Mouse (Mus musculus): ENCODE results near the gene Sh2d2a. TPM values are rescaled to one million over a fixed set of nuclear protein-coding genes. Genes with fewer than 3 reads are reported as not detected.

Sh2d2a gene
- total and polyA plus RNA-seq, 3 experiments: 0.16 TPM; not detected in 2

DNA sequence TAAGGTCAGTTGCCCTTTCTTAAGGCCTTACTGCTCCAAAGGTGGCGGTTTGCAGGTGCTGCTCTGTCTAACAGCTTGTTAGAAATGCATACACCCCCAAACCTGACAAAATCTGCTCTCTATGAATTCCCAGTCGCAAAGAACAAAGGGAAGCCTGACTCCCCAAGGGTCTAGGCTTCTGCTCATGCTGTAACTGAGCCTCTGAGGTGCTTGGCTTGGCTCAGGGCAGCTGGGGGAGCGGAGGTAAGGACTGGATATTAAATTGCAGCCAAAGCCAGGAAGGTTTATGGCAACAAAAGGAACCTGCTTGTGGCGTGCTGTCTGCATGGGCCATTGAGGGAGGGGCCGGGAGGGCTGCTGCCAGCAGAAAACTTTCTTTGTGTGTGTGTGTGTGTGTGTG is 57.3 kb downstream of the Sh2d2a start:
- ATAC-seq (ENCODE audit: extremely low read depth, insufficient number of reproducible peaks, low FRiP score, poor library complexity, severe bottlenecking): no peak
- no peak for DNase-seq (ENCODE audit: low spot score)
- TF ChIP-seq GATA2 (IDR thresholded peaks at IDR 0.05; ENCODE audit: borderline replicate concordance, low read depth, low read length) (no peak), POLR2AphosphoS5 (IDR thresholded peaks at IDR 0.05; ENCODE audit: insufficient replicate concordance, low read depth, low read length) (no peak), CTCF (IDR thresholded peaks at IDR 0.05; ENCODE audit: low read depth, low read length) (no peak), GATA1 (IDR thresholded peaks at IDR 0.05; ENCODE audit: borderline replicate concordance, low read length) (no peak), TAL1 (conservative IDR thresholded peaks at IDR 0.05; ENCODE audit: low read depth, low read length) (no peak)
- Histone ChIP-seq H3K27me3 (ENCODE audit: insufficient read depth, low read length) (no peaks in the 10 kb centered on the region), H3K4me3 (ENCODE audit: low read depth, low read length) (no peak overlapping the region; the same call in 1 of the 2 replicates), H3K9me3 (replicated peaks) (no peaks in the 10 kb centered on the region), H3K4me1 (ENCODE audit: insufficient read depth, low read depth, low read length) (peaks cover 58% of the 10 kb centered on the region), H3K36me3 (replicated peaks) (peaks cover 18% of the 10 kb centered on the region)

Other genes with a start within 250 kb of the Sh2d2a start
- 11.4 and 14.4 TPM in 2 replicates for gene Arhgef11, start 229.2 kb upstream of the Sh2d2a start, total RNA-seq (2014; fragmentation: Nextera tagmentation)
- 9.4 and 14.5 TPM in 2 replicates for gene Arhgef11, start 229.2 kb upstream of the Sh2d2a start, total RNA-seq (2017)
- 3.2 and 5.1 TPM in 2 replicates for gene Arhgef11, start 229.2 kb upstream of the Sh2d2a start, polyA plus RNA-seq (2012)
- gene Lrrc71, start 98.1 kb upstream of the Sh2d2a start, total RNA-seq (2014; fragmentation: Nextera tagmentation): not detected in 2 replicates
- gene Lrrc71, start 98.1 kb upstream of the Sh2d2a start, total RNA-seq (2017): 0.23 and 0.33 TPM in 2 replicates
- not detected in 2 replicates for gene Lrrc71, start 98.1 kb upstream of the Sh2d2a start, polyA plus RNA-seq (2012)
- gene Ntrk1, start 51.6 kb upstream of the Sh2d2a start, total RNA-seq (2014; fragmentation: Nextera tagmentation): not detected in 2 replicates
- gene Ntrk1, start 51.6 kb upstream of the Sh2d2a start, total RNA-seq (2017): not detected in 2 replicates
- not detected in 2 replicates for gene Ntrk1, start 51.6 kb upstream of the Sh2d2a start, polyA plus RNA-seq (2012)
- not detected in 2 replicates for gene Insrr, start 49.8 kb upstream of the Sh2d2a start, total RNA-seq (2014; fragmentation: Nextera tagmentation)
- 0.05 and 0.06 TPM in 2 replicates for gene Insrr, start 49.8 kb upstream of the Sh2d2a start, total RNA-seq (2017)
- not detected in 2 replicates for gene Insrr, start 49.8 kb upstream of the Sh2d2a start, polyA plus RNA-seq (2012)
- not detected in 2 replicates for gene Pear1, start 22.4 kb upstream of the Sh2d2a start, total RNA-seq (2014; fragmentation: Nextera tagmentation)
- gene Pear1, start 22.4 kb upstream of the Sh2d2a start, total RNA-seq (2017): under 0.01 and 0.05 TPM in 2 replicates
- not detected in 2 replicates for gene Pear1, start 22.4 kb upstream of the Sh2d2a start, polyA plus RNA-seq (2012)
- gene Prcc, start 38.9 kb downstream of the Sh2d2a start, total RNA-seq (2014; fragmentation: Nextera tagmentation): 41.3 and 44.7 TPM in 2 replicates
- gene Prcc, start 38.9 kb downstream of the Sh2d2a start, total RNA-seq (2017): 28.5 and 32.3 TPM in 2 replicates
- gene Prcc, start 38.9 kb downstream of the Sh2d2a start, polyA plus RNA-seq (2012): 75.9 and 99.7 TPM in 2 replicates
- gene Hdgf, start 59.6 kb downstream of the Sh2d2a start, total RNA-seq (2014; fragmentation: Nextera tagmentation): 722 and 799 TPM in 2 replicates
- gene Hdgf, start 59.6 kb downstream of the Sh2d2a start, total RNA-seq (2017): 506 and 578 TPM in 2 replicates
- 1,810 and 2,017 TPM in 2 replicates for gene Hdgf, start 59.6 kb downstream of the Sh2d2a start, polyA plus RNA-seq (2012)
- gene Mrpl24, start 72.8 kb downstream of the Sh2d2a start, total RNA-seq (2014; fragmentation: Nextera tagmentation): 289 and 317 TPM in 2 replicates
- 183 and 204 TPM in 2 replicates for gene Mrpl24, start 72.8 kb downstream of the Sh2d2a start, total RNA-seq (2017)
- gene Mrpl24, start 72.8 kb downstream of the Sh2d2a start, polyA plus RNA-seq (2012): 21.2 and 24.9 TPM in 2 replicates
- 67.3 and 70.8 TPM in 2 replicates for gene Isg20l2, start 83.6 kb downstream of the Sh2d2a start, total RNA-seq (2014; fragmentation: Nextera tagmentation)
- gene Isg20l2, start 83.6 kb downstream of the Sh2d2a start, total RNA-seq (2017): 54.1 and 54.9 TPM in 2 replicates
- gene Isg20l2, start 83.6 kb downstream of the Sh2d2a start, polyA plus RNA-seq (2012): 15.8 and 18.3 TPM in 2 replicates
- gene Rrnad1, start 84.0 kb downstream of the Sh2d2a start, total RNA-seq (2014; fragmentation: Nextera tagmentation): 14.9 and 20.4 TPM in 2 replicates
- 19.2 and 24.8 TPM in 2 replicates for gene Rrnad1, start 84.0 kb downstream of the Sh2d2a start, total RNA-seq (2017)
- 28.7 and 38.2 TPM in 2 replicates for gene Rrnad1, start 84.0 kb downstream of the Sh2d2a start, polyA plus RNA-seq (2012)
- not detected in 2 replicates for gene Crabp2, start 101.9 kb downstream of the Sh2d2a start, total RNA-seq (2014; fragmentation: Nextera tagmentation)
- gene Crabp2, start 101.9 kb downstream of the Sh2d2a start, total RNA-seq (2017): 0.38 TPM in 1 of 2 replicates, not detected in the other
- not detected in 2 replicates for gene Crabp2, start 101.9 kb downstream of the Sh2d2a start, polyA plus RNA-seq (2012)
- not detected in 2 replicates for gene Nes, start 124.3 kb downstream of the Sh2d2a start, total RNA-seq (2014; fragmentation: Nextera tagmentation)
- 0.12 and 0.22 TPM in 2 replicates for gene Nes, start 124.3 kb downstream of the Sh2d2a start, total RNA-seq (2017)
- 0.02 TPM in 2 replicates for gene Nes, start 124.3 kb downstream of the Sh2d2a start, polyA plus RNA-seq (2012)
- gene Bcan, start 153.5 kb downstream of the Sh2d2a start, total RNA-seq (2014; fragmentation: Nextera tagmentation): not detected in 2 replicates
- 0.06 TPM in 1 of 2 replicates, not detected in the other for gene Bcan, start 153.5 kb downstream of the Sh2d2a start, total RNA-seq (2017)
- not detected in 2 replicates for gene Bcan, start 153.5 kb downstream of the Sh2d2a start, polyA plus RNA-seq (2012)
- gene Hapln2, start 180.8 kb downstream of the Sh2d2a start, total RNA-seq (2014; fragmentation: Nextera tagmentation): not detected in 2 replicates
- gene Hapln2, start 180.8 kb downstream of the Sh2d2a start, total RNA-seq (2017): not detected in 2 replicates
- gene Hapln2, start 180.8 kb downstream of the Sh2d2a start, polyA plus RNA-seq (2012): not detected in 2 replicates
- gene Gpatch4, start 196.4 kb downstream of the Sh2d2a start, total RNA-seq (2014; fragmentation: Nextera tagmentation): 22.5 and 27.8 TPM in 2 replicates
- gene Gpatch4, start 196.4 kb downstream of the Sh2d2a start, total RNA-seq (2017): 15.0 and 16.6 TPM in 2 replicates
- gene Gpatch4, start 196.4 kb downstream of the Sh2d2a start, polyA plus RNA-seq (2012): 31.3 and 48.1 TPM in 2 replicates
- gene Naxe, start 211.7 kb downstream of the Sh2d2a start, total RNA-seq (2014; fragmentation: Nextera tagmentation): 41.1 and 42.1 TPM in 2 replicates
- gene Naxe, start 211.7 kb downstream of the Sh2d2a start, total RNA-seq (2017): 40.1 and 42.4 TPM in 2 replicates
- 44.1 and 52.8 TPM in 2 replicates for gene Naxe, start 211.7 kb downstream of the Sh2d2a start, polyA plus RNA-seq (2012)
- not detected in 2 replicates for gene Ttc24, start 231.5 kb downstream of the Sh2d2a start, total RNA-seq (2014; fragmentation: Nextera tagmentation)
- gene Ttc24, start 231.5 kb downstream of the Sh2d2a start, total RNA-seq (2017): 0.05 TPM in 1 of 2 replicates, not detected in the other
- gene Ttc24, start 231.5 kb downstream of the Sh2d2a start, polyA plus RNA-seq (2012): not detected in 2 replicates
- gene Iqgap3, start 235.2 kb downstream of the Sh2d2a start, total RNA-seq (2014; fragmentation: Nextera tagmentation): 20.2 and 29.3 TPM in 2 replicates
- gene Iqgap3, start 235.2 kb downstream of the Sh2d2a start, total RNA-seq (2017): 22.8 and 22.9 TPM in 2 replicates
- gene Iqgap3, start 235.2 kb downstream of the Sh2d2a start, polyA plus RNA-seq (2012): 10.6 and 13.8 TPM in 2 replicates